Mouse (Mus musculus) ES-E14 (cell line): ENCODE results near the gene Csnk2b. TPM values are rescaled to one million over a fixed set of nuclear protein-coding genes. Genes with fewer than 3 reads are reported as not detected.

Experiments used
- DNase-seq: peaks from one replicate; pipeline ENCODE4 v3.0.0-alpha.2; 2013; ENCODE audit warnings: low read depth, low spot score
- H3K27ac ChIP-seq: 2 replicates; pipeline ENCODE4 v1.5.1; 2012; ENCODE audit warnings: low read depth, mild to moderate bottlenecking, low read length, moderate library complexity, mixed read lengths; ENCODE audit not compliant: poor library complexity, insufficient read depth, severe bottlenecking
- H3K36me3 ChIP-seq: 2 replicates; pipeline ENCODE4 v1.6.1; 2012; ENCODE audit warnings: mild to moderate bottlenecking, low read length, moderate library complexity, mixed read lengths; ENCODE audit not compliant: control insufficient read depth, poor library complexity, insufficient read depth, severe bottlenecking
- H3K4me1 ChIP-seq, 2 experiments: fragments of 150-350 bp in 1 of 2; sonication (generic) in 1 of 2; 2 replicates each; pipeline ENCODE4 v1.6.1; 2012; ENCODE audit warnings: low read length in 2 of 2, mild to moderate bottlenecking in 1 of 2, mixed read lengths in 1 of 2; ENCODE audit not compliant: control insufficient read depth in 2 of 2, insufficient read depth in 2 of 2, poor library complexity in 1 of 2
- H3K4me3 ChIP-seq, 2 experiments: fragments of 150-350 bp in 1 of 2; sonication (generic) in 1 of 2; 2 replicates each; pipeline ENCODE4 v1.5.1; 2012; ENCODE audit warnings: low read length in 2 of 2, low read depth in 1 of 2, mild to moderate bottlenecking in 1 of 2, mixed read lengths in 1 of 2; ENCODE audit not compliant: insufficient read depth in 1 of 2, poor library complexity in 1 of 2, severe bottlenecking in 1 of 2
- H3K9ac ChIP-seq: 2 replicates; pipeline ENCODE4 v1.6.1; 2012; ENCODE audit warnings: low read depth, mild to moderate bottlenecking, low read length, mixed read lengths; ENCODE audit not compliant: poor library complexity, insufficient read depth, severe bottlenecking
- H3K9me3 ChIP-seq: fragments of 150-350 bp; sonication (generic); 2 replicates; pipeline ENCODE4 v1.6.1; 2012; ENCODE audit warnings: low read depth, mild to moderate bottlenecking, low read length; ENCODE audit not compliant: control insufficient read depth, insufficient read depth
- CHD2 ChIP-seq: IDR thresholded peaks from 2 replicates; pipeline ENCODE4 v1.6.1; 2014; ENCODE audit warnings: mild to moderate bottlenecking, low read depth, low read length, inconsistent platforms
- HCFC1 ChIP-seq: IDR thresholded peaks from 2 replicates; pipeline ENCODE4 v1.6.1; 2012; ENCODE audit warnings: low read length, inconsistent platforms, borderline replicate concordance; ENCODE audit not compliant: insufficient read depth
- MAFK ChIP-seq: IDR thresholded peaks from 2 replicates; pipeline ENCODE4 v1.6.1; 2014; ENCODE audit warnings: mild to moderate bottlenecking, low read depth, low read length, inconsistent platforms; ENCODE audit not compliant: insufficient read depth
- ZC3H11A ChIP-seq: IDR thresholded peaks from 2 replicates; pipeline ENCODE4 v1.6.1; 2012; ENCODE audit warnings: low read depth, mild to moderate bottlenecking, inconsistent platforms, low read length, borderline replicate concordance
- ZNF384 ChIP-seq: IDR thresholded peaks from 2 replicates; pipeline ENCODE4 v1.6.1; 2012; ENCODE audit warnings: low read depth, low read length, inconsistent platforms
- in situ Hi-C, 2 experiments: fragments of 600-800 bp; cut with MboI; formaldehyde crosslinking; loops; one replicate each; pipeline ENCODE4 v1.15.1; 2025; ENCODE audit warnings: low sequenced_read_pairs in 2 of 2, inconsistent platforms in 1 of 2; ENCODE audit not compliant: unreplicated experiment in 2 of 2
- total RNA-seq: library from RNA; depleted of rRNA; stranded (reverse); fragments of 300-350 nt; gene quantifications from 2 replicates; pipeline ENCODE4 v1.2.3, GENCODE M21; 2012

The Csnk2b gene
- total RNA-seq, 1 experiment = 98.6 TPM

GRCm38 (mm10) chr17:35157661-35158175 is 35.9 kb upstream of the Csnk2b start:
- Histone ChIP-seq H3K4me3 (no peak overlapping the region), H3K36me3 (peaks cover 99% of the 10 kb centered on the region), H3K9ac (no peak overlapping the region), H3K9me3 (no peaks in the 10 kb centered on the region), H3K4me1 (peaks cover 0 to 11% of the 10 kb centered on the region in 2 experiments; a peak in 1 of 4 replicates), H3K27ac (no peak overlapping the region)
- in situ Hi-C loops = no loop called here
- TF ChIP-seq CHD2 (no peak), MAFK (no peak), HCFC1 (no peak), ZNF384 (no peak), ZC3H11A (no peak)
- no peak for DNase-seq

- Histone ChIP-seq H3K4me1 (peaks cover 0 to 11% of the 10 kb centered on the region in 2 experiments; a peak in 1 of 4 replicates), H3K9me3 (no peaks in the 10 kb centered on the region), H3K27ac (no peak overlapping the region), H3K36me3 (peaks cover 99% of the 10 kb centered on the region), H3K4me3 (no peak overlapping the region), H3K9ac (no peak overlapping the region)
- no peak for DNase-seq
- in situ Hi-C loops = no loop called here
- no peak for TF ChIP-seq MAFK
- TF ChIP-seq ZNF384 = no peak
- no peak for TF ChIP-seq ZC3H11A
- TF ChIP-seq CHD2 = no peak
- no peak for TF ChIP-seq HCFC1
These were observed 35.4 kb upstream of the Csnk2b start for GRCm38 (mm10) chr17:35157254-35157653.

- Histone ChIP-seq H3K4me3 (no peak overlapping the region), H3K36me3 (peaks cover 98% of the 10 kb centered on the region), H3K9ac (no peak overlapping the region), H3K9me3 (no peaks in the 10 kb centered on the region), H3K27ac (no peak overlapping the region), H3K4me1 (peaks cover 0 to 7% of the 10 kb centered on the region in 2 experiments; a peak in 1 of 4 replicates)
- no peak for DNase-seq
- TF ChIP-seq ZNF384 = no peak
- TF ChIP-seq CHD2 = no peak
- TF ChIP-seq ZC3H11A = no peak
- no peak for TF ChIP-seq MAFK
- no peak for TF ChIP-seq HCFC1
- in situ Hi-C loops = no loop called here
These were observed 34.8 kb upstream of the Csnk2b start for GRCm38 (mm10) chr17:35156461-35157200.

- no peaks in the 10 kb centered on the region for H3K9me3 ChIP-seq
- no peak for TF ChIP-seq CHD2
- H3K4me1 ChIP-seq = 0 out of 4 replicates have a peak, but pooled peaks cover 0 to 4% of the 10 kb centered on the region in 2 experiments
- H3K36me3 ChIP-seq = peaks cover 95% of the 10 kb centered on the region
- no peak overlapping the region for H3K27ac ChIP-seq
- DNase-seq = no peak
- in situ Hi-C loops = no loop called here
- H3K4me3 ChIP-seq = no peak overlapping the region
- no peak overlapping the region for H3K9ac ChIP-seq
These were observed 33.6 kb upstream of the Csnk2b start for GRCm38 (mm10) chr17:35155451-35155850.
